Mouse (Mus musculus) hematopoietic stem cell, adult 5-6 weeks (primary cell): ENCODE measurements at regions not wholly inside any gene's neighbourhood (a gene's known extent, or its start where the extent isn't known, plus 50 kb on each side); places are given as distances from the start of the nearest gene placed in this dataset.

Source experiments
- ATAC-seq, 2 experiments: fragments of 125-278 bp in 1 of 2; replicated peaks in 1 of 2; 2 replicates each; pipeline ENCODE4 v1.8.0; 2016 to 2017; ENCODE audit warnings: inconsistent platforms in 2 of 2, mild to moderate bottlenecking in 2 of 2, moderate number of reproducible peaks in 2 of 2, low read depth in 1 of 2, moderate TSS enrichment in 1 of 2; ENCODE audit not compliant: low FRiP score in 2 of 2, poor library complexity in 2 of 2, severe bottlenecking in 2 of 2, insufficient read depth in 1 of 2, low TSS enrichment in 1 of 2

DNA sequence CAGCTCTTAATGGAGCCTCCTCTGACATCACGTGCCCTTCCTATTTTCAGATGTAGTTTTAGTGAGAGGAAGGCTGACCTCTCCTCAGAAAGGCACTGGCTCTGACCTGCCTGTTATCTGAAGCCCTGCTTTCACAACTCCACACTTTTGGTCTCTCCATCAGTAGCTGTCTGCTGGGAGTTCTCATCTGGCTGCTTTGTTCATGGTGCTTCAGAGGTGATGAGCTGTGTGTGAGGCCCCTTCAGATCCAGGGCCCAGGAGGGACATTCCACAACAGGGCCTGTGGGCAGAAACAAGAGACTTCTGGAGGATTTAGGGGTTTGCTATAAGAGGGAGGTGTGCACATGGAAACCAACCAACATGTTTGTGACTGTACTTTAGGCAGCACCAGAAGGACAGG, 50.8 kb upstream of the Fhl2 start:
- ATAC-seq = no peak

- ATAC-seq = no peak
Observed at GRCm38 (mm10) chr1:43250281-43250680, 53.5 kb upstream of the Fhl2 start.

- no peak for ATAC-seq
Observed at GRCm38 (mm10) chr1:43251356-43251755, 54.6 kb upstream of the Fhl2 start.

- ATAC-seq = peak; percentile 66 to 92; a peak in 3 of 4 replicates
Observed at GRCm38 (mm10) chr1:43254129-43254528, 57.3 kb upstream of the Fhl2 start.

- ATAC-seq = no peak
Observed at GRCm38 (mm10) chr1:43256078-43256477, 59.3 kb upstream of the Fhl2 start.

- no peak for ATAC-seq
Observed at GRCm38 (mm10) chr1:43257909-43258308, 61.1 kb upstream of the Fhl2 start.

GRCm38 (mm10) chr1:43259841-43260240, 63.1 kb upstream of the Fhl2 start:
- no peak for ATAC-seq

DNA sequence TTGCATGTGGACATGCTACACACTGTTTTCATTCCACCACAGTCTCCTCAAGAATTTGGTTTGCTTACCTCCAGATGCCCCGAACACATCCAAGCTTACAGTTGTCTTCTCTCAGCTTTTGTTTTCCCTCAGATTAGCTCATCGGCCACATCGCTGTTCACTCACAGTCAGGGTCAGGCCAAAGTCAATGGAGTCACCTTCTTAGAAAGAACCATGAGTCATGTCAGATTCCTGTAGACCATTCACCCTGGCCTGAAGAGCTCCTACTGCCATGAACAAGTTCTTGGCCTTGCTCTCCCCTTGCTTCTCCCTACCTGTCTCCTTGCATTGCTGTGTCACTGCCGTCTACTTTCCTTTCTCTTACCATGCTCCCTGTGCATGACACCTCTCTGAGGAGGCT, 63.7 kb upstream of the Fhl2 start:
- ATAC-seq = no peak

DNA sequence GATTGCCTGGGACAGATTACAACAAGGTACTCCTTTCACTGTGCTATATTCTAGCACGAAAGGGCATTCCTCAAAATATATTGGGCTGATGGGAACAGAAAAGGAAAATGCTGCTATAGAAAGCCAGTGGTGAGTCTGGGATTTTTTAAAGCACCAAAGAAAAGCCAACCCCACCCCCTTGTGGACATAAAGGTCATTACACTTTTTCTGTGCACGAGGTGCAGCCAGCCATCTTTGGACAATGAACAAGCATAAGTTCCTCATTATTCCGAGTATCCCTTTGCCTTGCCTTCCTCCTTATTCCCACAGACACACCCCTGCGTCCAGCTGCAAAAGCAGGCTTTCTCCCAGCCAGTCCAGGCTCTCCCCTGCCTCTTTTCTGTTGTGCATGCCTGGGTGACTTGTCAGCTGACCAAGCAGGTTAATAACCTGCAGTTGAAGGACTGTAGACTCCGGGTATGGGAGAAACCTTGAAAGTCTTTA, 67.7 kb upstream of the Fhl2 start:
- ATAC-seq = peak; percentile 76 to 78

GRCm38 (mm10) chr1:43265699-43266455, 69.1 kb upstream of the Fhl2 start:
- no peak for ATAC-seq

- ATAC-seq = no peak
Observed at GRCm38 (mm10) chr1:43269685-43270084, 72.9 kb upstream of the Fhl2 start.

DNA sequence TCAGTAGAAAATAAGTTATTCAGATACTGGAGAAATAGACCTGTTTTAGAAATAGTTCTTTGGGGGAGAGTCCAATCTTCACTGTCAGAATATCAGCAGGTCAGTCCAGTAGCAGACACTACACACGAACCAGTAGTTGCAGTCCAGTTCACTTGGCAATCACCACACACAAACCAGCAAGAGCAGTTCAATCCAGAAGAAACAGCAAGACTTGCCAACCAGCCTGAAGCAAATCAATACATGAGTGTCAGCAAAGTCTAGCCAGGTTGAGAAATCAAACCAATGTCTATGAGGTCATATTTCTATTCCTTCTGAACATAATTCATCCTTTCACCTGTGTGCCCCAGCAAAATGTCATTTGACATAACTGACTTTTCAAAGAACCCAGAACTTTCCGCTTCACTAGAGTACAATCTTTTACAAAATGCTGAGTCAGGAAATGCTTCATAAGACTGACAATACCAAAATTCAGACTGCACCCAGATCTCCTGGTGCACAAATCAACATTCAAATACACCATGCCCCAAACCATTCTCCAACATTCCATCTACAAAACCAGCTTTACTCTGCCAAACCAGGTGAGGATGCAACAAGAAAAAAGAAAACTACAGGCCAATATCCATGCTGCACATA, 76.6 kb upstream of the Fhl2 start:
- no peak for ATAC-seq

GRCm38 (mm10) chr1:43291736-43292135, 95.0 kb upstream of the Fhl2 start:
- no peak for ATAC-seq

- ATAC-seq = no peak
Observed at GRCm38 (mm10) chr1:43292561-43292960, 95.8 kb upstream of the Fhl2 start.

DNA sequence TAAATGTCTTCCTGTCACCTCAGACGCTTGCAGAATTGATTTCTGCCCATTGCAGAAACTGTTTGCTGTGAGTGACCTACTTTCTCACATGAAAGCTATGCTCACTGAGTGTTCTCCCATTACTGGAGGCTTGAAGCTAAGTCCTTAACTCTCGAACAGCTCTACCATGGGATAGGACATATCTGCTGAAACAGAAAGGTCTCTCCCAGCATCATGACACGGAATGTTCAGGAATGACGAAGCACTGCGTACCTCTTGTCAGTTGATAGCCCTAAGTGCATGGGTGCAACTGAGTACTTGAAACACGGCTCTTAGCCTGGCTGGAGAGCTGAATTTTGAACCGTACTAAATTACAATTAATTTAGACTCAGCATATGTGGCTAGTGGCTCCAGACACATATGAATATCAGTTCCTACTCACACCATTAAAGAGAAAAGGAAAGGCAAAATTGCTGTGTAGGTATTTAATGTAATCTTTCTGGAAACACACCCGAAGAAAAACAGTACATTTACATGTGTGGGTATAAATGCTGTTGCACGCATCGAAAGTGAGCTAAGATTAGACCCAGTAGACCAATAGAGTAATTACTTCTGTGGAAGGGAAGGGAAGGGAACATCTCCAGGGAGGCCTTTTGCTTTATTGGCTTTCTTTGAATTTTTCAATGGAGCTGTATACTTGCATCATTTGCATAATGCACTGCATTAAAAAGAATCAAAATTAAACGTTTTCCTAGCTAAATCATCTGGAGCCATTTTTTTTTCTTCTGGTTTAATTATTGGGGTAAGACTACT, 97.6 kb upstream of the Fhl2 start:
- ATAC-seq = no peak

- ATAC-seq = no peak
Observed at GRCm38 (mm10) chr1:43297579-43297978, 100.8 kb upstream of the Fhl2 start.

GRCm38 (mm10) chr1:43298746-43299145, 102.0 kb upstream of the Fhl2 start:
- no peak for ATAC-seq
